Mouse (Mus musculus) forebrain, embryonic 14.5 days (tissue): ENCODE measurements around the gene Fam155a. TPM values are rescaled to one million over a fixed set of nuclear protein-coding genes. Genes with fewer than 3 reads are reported as not detected.

Experiments
- ATAC-seq: fragments of 200-750 bp; cut with Nextera tagmentation; 2 replicates; pipeline ENCODE4 v1.8.0; 2017; ENCODE audit warnings: mild to moderate bottlenecking, moderate library complexity
- DNase-seq: peaks from one replicate; pipeline ENCODE4 v3.0.0-alpha.2; 2015; ENCODE audit warnings: low spot score
- H3K27ac ChIP-seq: fragments of 300-500 bp; sonication (generic); 2 replicates; pipeline ENCODE4 v1.5.1; 2014; ENCODE audit warnings: low read depth, mild to moderate bottlenecking, control low read depth, low read length, moderate library complexity
- H3K27me3 ChIP-seq: fragments of 300-500 bp; sonication (generic); replicated peaks from 2 replicates; pipeline ENCODE4 v1.6.1; 2014; ENCODE audit warnings: low read length, control low read depth, mixed read lengths; ENCODE audit not compliant: control insufficient read depth, insufficient read depth
- H3K36me3 ChIP-seq: fragments of 300-500 bp; sonication (generic); 2 replicates; pipeline ENCODE4 v1.6.1; 2014; ENCODE audit warnings: low read length, control low read depth; ENCODE audit not compliant: control insufficient read depth, insufficient read depth
- H3K4me1 ChIP-seq: fragments of 300-500 bp; sonication (generic); 2 replicates; pipeline ENCODE4 v1.6.1; 2014; ENCODE audit warnings: antibody characterized with exemption, low read length, control low read depth; ENCODE audit not compliant: control insufficient read depth, insufficient read depth
- H3K4me2 ChIP-seq: fragments of 300-500 bp; sonication (generic); 2 replicates; pipeline ENCODE4 v1.6.1; 2014; ENCODE audit warnings: mild to moderate bottlenecking, control low read depth, low read length
- H3K4me3 ChIP-seq: fragments of 300-500 bp; sonication (generic); 2 replicates; pipeline ENCODE4 v1.5.1; 2014; ENCODE audit warnings: low read depth, low read length, control low read depth
- H3K9ac ChIP-seq: fragments of 300-500 bp; sonication (generic); 2 replicates; pipeline ENCODE4 v1.6.1; 2014; ENCODE audit warnings: mild to moderate bottlenecking, low read length, control low read depth, moderate library complexity
- H3K9me3 ChIP-seq: fragments of 300-500 bp; sonication (generic); replicated peaks from 2 replicates; pipeline ENCODE4 v1.6.1; 2016; ENCODE audit warnings: low read length, control low read depth, mixed read lengths; ENCODE audit not compliant: control insufficient read depth
- WGBS: fragments of 180-500 bp; shearing (Covaris S2); extraction: QIAGEN DNeasy Blood & Tissue Kit; methylation state at CpG from one replicate; pipeline ENCODE4 v1.1.7; 2014; 5-methylcytosine and 5-hydroxymethylcytosine counted together
- polyA plus RNA-seq: library from polyadenylated mRNA; unstranded; fragments of >200 nt; fragmentation: Nextera tagmentation; extraction: Ambion mirVana; gene quantifications from 2 replicates; pipeline ENCODE4 v1.2.1, GENCODE M21; 2014

Fam155a gene
- polyA plus RNA-seq, 1 experiment from 2014 or later = 12.1 TPM

GRCm38 (mm10) chr8:9238974-9239373 lies 532.0 kb downstream of the Fam155a start:
- Histone ChIP-seq H3K4me2 (no peak overlapping the region), H3K36me3 (no peaks in the 10 kb centered on the region), H3K27ac (no peak overlapping the region), H3K4me3 (no peak overlapping the region), H3K4me1 (peaks cover 20% of the 10 kb centered on the region), H3K9me3 (no peaks in the 10 kb centered on the region), H3K27me3 (no peaks in the 10 kb centered on the region), H3K9ac (no peak overlapping the region)
- 67% methylated on average over 9 of the region's 9 CpGs for WGBS
- DNase-seq (no peak), ATAC-seq (no peak)

- WGBS = 6% methylated on average over 12 of the region's 12 CpGs
- no peak overlapping the region for H3K4me3 ChIP-seq
- no peak overlapping the region for H3K27ac ChIP-seq
- peak; percentile 90 for ATAC-seq
- H3K9ac ChIP-seq = no peak overlapping the region
- H3K27me3 ChIP-seq = no peaks in the 10 kb centered on the region
- no peaks in the 10 kb centered on the region for H3K36me3 ChIP-seq
- no peaks in the 10 kb centered on the region for H3K9me3 ChIP-seq
- no peak overlapping the region for H3K4me2 ChIP-seq
- no peaks in the 10 kb centered on the region; the same call in 1 of the 2 replicates for H3K4me1 ChIP-seq
- peak; percentile 95 for DNase-seq
Measured at GRCm38 (mm10) chr8:9233326-9233919, 537.5 kb downstream of the Fam155a start.

DNA sequence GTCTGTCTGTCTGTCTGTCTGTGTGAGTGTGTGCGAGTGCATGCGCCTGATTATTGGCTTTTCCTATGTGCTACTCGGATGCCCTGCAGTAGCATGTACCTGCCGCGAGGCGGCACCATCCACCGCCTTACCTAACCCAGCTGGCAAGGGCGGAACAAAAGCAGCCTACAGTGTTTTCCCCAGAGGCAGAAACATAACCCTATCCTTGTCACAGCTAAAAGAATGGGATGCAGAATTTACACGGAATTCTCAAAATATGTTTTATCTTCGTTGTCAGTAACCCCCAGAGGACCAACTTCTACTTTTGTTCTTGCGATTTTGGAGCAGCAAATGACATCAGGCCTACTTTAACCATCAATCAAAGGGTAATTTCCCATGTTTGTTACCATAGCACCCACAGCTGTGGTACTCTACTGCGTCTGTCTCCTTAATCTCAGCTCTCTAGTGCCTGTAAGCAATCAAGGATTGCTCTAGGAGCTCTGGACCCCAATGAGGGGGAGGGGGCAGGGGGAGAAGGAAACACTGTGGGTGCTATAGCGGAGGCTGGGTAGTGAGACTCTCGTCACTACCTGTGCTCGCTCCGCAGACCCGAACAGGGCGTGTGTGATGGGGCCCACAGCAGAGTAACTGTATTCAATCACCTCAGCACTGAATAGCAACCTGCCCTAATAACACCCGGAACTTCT lies 543.0 kb downstream of the Fam155a start:
- 31% methylated on average over 19 of the region's 19 CpGs for WGBS
- DNase-seq = peak; percentile 89
- Histone ChIP-seq H3K4me2 (0 out of 2 replicates have a peak overlapping the region, but pooled peaks have one; percentile 13), H3K9me3 (no peaks in the 10 kb centered on the region), H3K27ac (peak overlapping the region; percentile 75), H3K36me3 (no peaks in the 10 kb centered on the region), H3K27me3 (no peaks in the 10 kb centered on the region), H3K4me1 (peaks cover 2% of the 10 kb centered on the region; the same call in 1 of the 2 replicates), H3K4me3 (no peak overlapping the region), H3K9ac (peak overlapping the region; percentile 21; the same call in 1 of the 2 replicates)
- peak; percentile 91 for ATAC-seq

DNA sequence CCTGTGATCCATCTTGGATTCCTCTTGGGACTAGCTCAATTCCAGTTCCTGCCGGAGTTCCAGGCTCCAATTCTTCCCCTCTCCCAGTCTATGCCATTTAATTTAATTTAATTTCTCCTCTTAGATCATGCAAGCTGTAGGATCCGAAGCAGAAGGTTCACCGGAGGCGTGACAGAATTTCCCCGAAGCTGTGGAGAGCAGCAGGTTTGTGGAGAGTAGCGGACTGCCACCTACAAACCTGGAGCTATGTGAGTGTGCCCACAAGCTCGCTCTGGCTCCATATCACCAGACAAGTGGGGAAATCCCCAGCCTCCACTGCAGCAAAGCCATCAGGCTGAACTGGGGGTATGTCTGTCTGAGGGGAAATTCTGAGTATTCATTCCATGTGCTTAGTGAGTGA lies 544.2 kb downstream of the Fam155a start:
- Histone ChIP-seq H3K27ac (no peak overlapping the region), H3K4me1 (peaks cover 2% of the 10 kb centered on the region; the same call in 1 of the 2 replicates), H3K4me3 (no peak overlapping the region), H3K9ac (no peak overlapping the region), H3K36me3 (no peaks in the 10 kb centered on the region), H3K9me3 (no peaks in the 10 kb centered on the region), H3K4me2 (no peak overlapping the region), H3K27me3 (no peaks in the 10 kb centered on the region)
- 89% methylated on average over 7 of the region's 7 CpGs for WGBS
- DNase-seq = no peak
- ATAC-seq = no peak

GRCm38 (mm10) chr8:9211751-9212150 lies 559.2 kb downstream of the Fam155a start:
- H3K27ac ChIP-seq = no peak overlapping the region
- 61% methylated on average over 4 of the region's 4 CpGs for WGBS
- no peaks in the 10 kb centered on the region for H3K27me3 ChIP-seq
- no peaks in the 10 kb centered on the region; the same call in 1 of the 2 replicates for H3K4me1 ChIP-seq
- H3K4me3 ChIP-seq = no peak overlapping the region
- H3K9ac ChIP-seq = no peak overlapping the region
- DNase-seq (no peak), ATAC-seq (no peak)
- no peaks in the 10 kb centered on the region for H3K9me3 ChIP-seq
- H3K36me3 ChIP-seq = no peaks in the 10 kb centered on the region
- no peak overlapping the region for H3K4me2 ChIP-seq

DNA sequence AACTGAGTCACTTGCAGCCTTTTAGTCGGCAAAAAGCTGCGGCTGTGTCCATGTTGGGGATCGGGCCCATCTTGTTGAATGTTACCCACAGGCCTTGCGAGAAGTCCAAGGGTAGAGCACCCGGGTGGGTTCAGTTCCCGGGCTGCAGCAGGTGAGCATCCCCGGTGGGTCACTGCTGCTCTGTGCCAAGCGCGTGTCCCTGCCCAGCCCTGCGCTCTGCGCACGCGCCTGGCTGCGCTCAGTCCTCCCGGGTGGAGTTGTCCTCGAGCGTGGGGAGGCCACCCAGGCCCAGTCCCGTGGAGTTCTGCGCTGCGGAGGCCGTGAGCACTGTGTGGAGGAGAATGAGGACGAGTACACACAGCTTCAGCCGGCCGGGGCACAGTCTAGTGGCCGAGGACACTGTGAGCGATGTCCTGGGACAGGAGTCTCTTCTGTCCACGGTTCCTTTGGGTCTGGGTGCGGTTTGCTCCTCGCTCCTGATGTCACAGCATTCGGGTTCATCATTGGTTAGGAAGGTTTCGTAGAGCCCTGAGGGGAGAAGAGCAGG lies 563.4 kb downstream of the Fam155a start:
- no peak overlapping the region for H3K4me2 ChIP-seq
- DNase-seq (no peak), ATAC-seq (no peak)
- H3K27ac ChIP-seq = no peak overlapping the region
- peaks cover 6% of the 10 kb centered on the region; the same call in 1 of the 2 replicates for H3K4me1 ChIP-seq
- no peak overlapping the region for H3K4me3 ChIP-seq
- no peaks in the 10 kb centered on the region for H3K27me3 ChIP-seq
- no peaks in the 10 kb centered on the region for H3K36me3 ChIP-seq
- no peak overlapping the region for H3K9ac ChIP-seq
- 95% methylated on average over 31 of the region's 31 CpGs for WGBS
- H3K9me3 ChIP-seq = no peaks in the 10 kb centered on the region

DNA sequence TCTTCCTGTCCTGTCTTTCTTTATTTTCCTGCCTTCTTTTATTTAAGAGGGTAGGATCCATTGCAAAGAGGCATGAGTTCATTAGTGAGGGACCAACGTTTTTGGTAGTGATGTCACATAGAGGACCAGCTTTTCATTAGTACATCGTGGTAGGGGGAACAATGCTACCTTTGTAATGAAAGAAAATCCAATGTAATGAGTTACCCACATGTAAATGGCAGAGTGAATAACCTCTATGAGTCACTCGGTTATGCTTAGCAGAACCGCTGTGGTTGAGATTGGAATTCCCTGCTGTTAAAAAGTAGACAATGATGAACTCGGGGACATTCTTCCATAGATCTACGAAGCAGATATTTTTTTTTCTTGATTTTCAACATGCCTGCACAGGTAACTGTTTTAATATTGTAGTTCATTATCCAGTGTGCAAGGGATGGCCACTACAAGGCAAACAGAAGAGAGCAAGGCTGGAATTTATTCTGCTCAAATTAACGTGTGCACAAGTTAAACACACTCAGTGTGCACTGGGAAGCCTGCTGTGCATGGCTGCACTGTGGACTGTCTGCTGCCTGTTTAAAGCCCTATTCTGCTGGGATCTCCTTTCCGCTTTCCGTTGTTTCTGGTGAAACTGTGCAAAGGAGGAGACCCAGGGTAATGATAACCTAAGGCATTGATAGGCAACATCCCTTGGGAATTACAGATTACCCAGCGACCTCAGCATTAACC lies 566.5 kb downstream of the Fam155a start:
- Histone ChIP-seq H3K27me3 (no peaks in the 10 kb centered on the region), H3K4me2 (no peak overlapping the region; the same call in 1 of the 2 replicates), H3K9me3 (no peaks in the 10 kb centered on the region), H3K27ac (peak overlapping the region; percentile 15; the same call in 1 of the 2 replicates), H3K36me3 (no peaks in the 10 kb centered on the region), H3K4me1 (peaks cover 6% of the 10 kb centered on the region; the same call in 1 of the 2 replicates), H3K4me3 (no peak overlapping the region), H3K9ac (no peak overlapping the region)
- peak; percentile 82 for ATAC-seq
- peak; percentile 63 for DNase-seq
- whole genome bisulfite sequencing = 8% methylated on average over 10 of the region's 10 CpGs

DNA sequence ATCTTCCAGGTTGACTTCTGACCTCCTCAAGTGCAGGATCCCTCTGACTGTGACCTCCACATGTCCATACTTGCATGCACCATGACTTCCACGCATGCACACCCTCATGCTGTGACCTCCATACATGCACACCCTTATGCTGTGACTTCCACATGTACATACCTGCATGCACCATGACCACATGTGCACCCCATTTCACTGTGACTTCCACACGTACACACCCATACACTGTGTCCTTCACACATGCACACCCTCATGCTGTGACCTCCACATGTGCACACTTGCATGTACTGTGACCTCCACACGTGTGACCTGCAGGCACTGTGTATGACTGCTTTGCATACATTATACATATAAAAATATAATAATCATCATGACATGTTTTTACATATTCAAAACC lies 570.9 kb downstream of the Fam155a start:
- 91% methylated on average over 3 of the region's 3 CpGs for WGBS
- H3K27ac ChIP-seq = no peak overlapping the region
- H3K4me1 ChIP-seq = peaks cover 4% of the 10 kb centered on the region; the same call in 1 of the 2 replicates
- no peak overlapping the region for H3K4me3 ChIP-seq
- H3K9ac ChIP-seq = no peak overlapping the region
- no peaks in the 10 kb centered on the region for H3K27me3 ChIP-seq
- no peak overlapping the region for H3K4me2 ChIP-seq
- ATAC-seq (no peak), DNase-seq (no peak)
- no peaks in the 10 kb centered on the region for H3K9me3 ChIP-seq
- no peaks in the 10 kb centered on the region for H3K36me3 ChIP-seq
